Mouse (Mus musculus) lung, adult 10 weeks (tissue): Measurements from ENCODE around the gene Slc25a23. TPM values are rescaled to one million over a fixed set of nuclear protein-coding genes. Genes with fewer than 3 reads are reported as not detected.

ENCODE experiments used
- polyA plus RNA-seq: library from polyadenylated mRNA; stranded (reverse); fragments of 350-450 nt; fragmentation: Illumina TruSeq; extraction: RNeasy Lipid Tissue Mini Kit (QIAGEN cat#74804); gene quantifications from one replicate; pipeline ENCODE4 v1.2.3, GENCODE M21; 2014; ENCODE audit warnings: low read depth, low replicate concordance; ENCODE audit not compliant: insufficient read depth

Gene Slc25a23
- 22.4 TPM for polyA plus RNA-seq

GRCm38 (mm10) chr17:57059486-57059977 is at the start of gene Slc25a23:
Gene Slc25a23 (minus strand): TSS chr17:57059863.

GRCm38 (mm10) chr17:57105181-57106034 is 45.7 kb upstream of the Slc25a23 start, which contains the start of gene Tnfsf9:
Gene Tnfsf9 (plus strand): TSS chr17:57105325.

GRCm38 (mm10) chr17:57087049-57087832 is 27.6 kb upstream of the Slc25a23 start, which contains the start of gene Tubb4a:
Gene Tubb4a (minus strand): TSS chr17:57087782.

GRCm38 (mm10) chr17:57078336-57078735 is 18.7 kb upstream of the Slc25a23 start, which contains the start of gene Dennd1c:
Gene Dennd1c (minus strand): TSS chr17:57078514.

GRCm38 (mm10) chr17:57058891-57059485 is 675 bp downstream of the Slc25a23 start, which contains the start of gene Crb3:
Gene Crb3 (plus strand): TSS chr17:57059105.

GRCm38 (mm10) chr17:57041554-57041953 is 18.1 kb downstream of the Slc25a23 start, which contains the start of gene Slc25a41:
Gene Slc25a41 (minus strand): TSS chr17:57041654.

GRCm38 (mm10) chr17:57030931-57031660 is 28.6 kb downstream of the Slc25a23 start, which contains the start of gene Khsrp:
Gene Khsrp (minus strand): TSS chr17:57031522.

GRCm38 (mm10) chr17:57011236-57012141 is 48.2 kb downstream of the Slc25a23 start, which contains the start of the genes Gtf2f1 and Gm17949:
Gene Gtf2f1 (minus strand): TSS chr17:57011288.
Gene Gm17949 (plus strand): TSS chr17:57011469.

GRCm38 (mm10) chr17:56999968-57000609 is 59.6 kb downstream of the Slc25a23 start, which contains the start of gene Pspn:
Gene Pspn (minus strand): TSS chr17:57000018.

GRCm38 (mm10) chr17:56997029-56997667 is 62.5 kb downstream of the Slc25a23 start, which contains the start of gene Alkbh7:
Gene Alkbh7 (plus strand): TSS chr17:56997339.

Other genes with a start within 250 kb of the Slc25a23 start
- 5.4 TPM for gene Rfx2, start 228.8 kb downstream of the Slc25a23 start, polyA plus RNA-seq
- not detected for gene Acsbg2, start 185.4 kb downstream of the Slc25a23 start, polyA plus RNA-seq
- gene 1700061G19Rik, start 184.4 kb downstream of the Slc25a23 start, polyA plus RNA-seq: 0.19 TPM
- gene Mllt1, start 124.4 kb downstream of the Slc25a23 start, polyA plus RNA-seq: 16.5 TPM
- not detected for gene Acer1, start 77.7 kb downstream of the Slc25a23 start, polyA plus RNA-seq
- gene Clpp, start 69.6 kb downstream of the Slc25a23 start, polyA plus RNA-seq: 51.4 TPM
- 28.8 TPM for gene Alkbh7, start 62.5 kb downstream of the Slc25a23 start, polyA plus RNA-seq
- gene Pspn, start 59.8 kb downstream of the Slc25a23 start, polyA plus RNA-seq: not detected
- 31.3 TPM for gene Gtf2f1, start 48.6 kb downstream of the Slc25a23 start, polyA plus RNA-seq
- not detected for gene Gm17949, start 48.4 kb downstream of the Slc25a23 start, polyA plus RNA-seq
- gene Khsrp, start 28.3 kb downstream of the Slc25a23 start, polyA plus RNA-seq: 17.6 TPM
- gene Slc25a41, start 18.2 kb downstream of the Slc25a23 start, polyA plus RNA-seq: not detected
- 65.6 TPM for gene Crb3, start 758 bp downstream of the Slc25a23 start, polyA plus RNA-seq
- gene Dennd1c, start 18.7 kb upstream of the Slc25a23 start, polyA plus RNA-seq: 6.3 TPM
- gene Tubb4a, start 27.9 kb upstream of the Slc25a23 start, polyA plus RNA-seq: 15.2 TPM
- 7.4 TPM for gene Tnfsf9, start 45.5 kb upstream of the Slc25a23 start, polyA plus RNA-seq
- gene Cd70, start 89.9 kb upstream of the Slc25a23 start, polyA plus RNA-seq: not detected
- gene Tnfsf14, start 134.3 kb upstream of the Slc25a23 start, polyA plus RNA-seq: 1.2 TPM
- gene C3, start 168.3 kb upstream of the Slc25a23 start, polyA plus RNA-seq: 224 TPM
- gene Gpr108, start 188.6 kb upstream of the Slc25a23 start, polyA plus RNA-seq: 39.6 TPM
- gene Trip10, start 189.6 kb upstream of the Slc25a23 start, polyA plus RNA-seq: 37.0 TPM
- 12.2 TPM for gene Vav1, start 219.2 kb upstream of the Slc25a23 start, polyA plus RNA-seq